Mouse (Mus musculus): ENCODE results near the gene Calm3.

- no peak for TF ChIP-seq POLR2A (IDR thresholded peaks at IDR 0.05; ENCODE audit: extremely low read depth, insufficient read depth, low read length)
- no peak for TF ChIP-seq CTCF (IDR thresholded peaks at IDR 0.05; ENCODE audit: low read depth, low read length)
These were observed 35.7 kb upstream of the Calm3 start, which contains the start of gene Pnmal1 for GRCm38 (mm10) chr7:16959539-16960187.
